Mouse (Mus musculus): ENCODE measurements around the gene Gsta1.
A peak's percentile ranks its signal among the peaks of the same experiment; 100 is the strongest.
"Not testable (repeated sequence)": the region's sequence is repeated elsewhere in the genome, so short reads cannot be mapped to it uniquely, and the experiment has no call there.

Gsta1 gene

GRCm38 (mm10) chr9:78217074-78217473 lies 13.4 kb upstream of the Gsta1 start:
- TF ChIP-seq GATA4 (IDR thresholded peaks at IDR 0.05; ENCODE audit: insufficient replicate concordance, low read length), result peak; percentile 82

GRCm38 (mm10) chr9:78222616-78223015 lies 7.8 kb upstream of the Gsta1 start:
- no peak for TF ChIP-seq GATA4 (IDR thresholded peaks at IDR 0.05; ENCODE audit: insufficient replicate concordance, low read length)

GRCm38 (mm10) chr9:78223221-78223902 lies 7.1 kb upstream of the Gsta1 start:
- TF ChIP-seq GATA4 (IDR thresholded peaks at IDR 0.05; ENCODE audit: insufficient replicate concordance, low read length), result no peak; the same call in 1 of the 2 replicates

DNA sequence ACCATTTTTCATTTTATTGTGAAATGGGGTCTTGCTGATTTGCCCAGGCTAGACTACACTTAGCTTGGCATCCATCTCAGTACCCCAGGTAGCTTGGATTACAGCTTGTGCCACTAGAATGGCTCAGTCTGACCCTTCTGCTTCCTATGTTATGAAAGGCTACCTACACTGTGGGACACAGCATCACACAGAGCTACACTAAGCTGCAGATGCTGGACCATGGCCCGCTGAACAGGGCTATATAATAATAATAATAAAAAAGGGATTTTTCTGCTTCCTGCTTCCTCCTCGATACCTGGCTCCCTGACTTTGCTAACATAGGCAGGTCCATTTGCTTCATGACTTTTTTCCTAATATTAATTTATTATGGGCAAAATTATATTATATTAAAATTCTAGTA lies 6.0 kb upstream of the Gsta1 start:
- TF ChIP-seq GATA4 (IDR thresholded peaks at IDR 0.05; ENCODE audit: insufficient replicate concordance, low read length), result no peak

DNA sequence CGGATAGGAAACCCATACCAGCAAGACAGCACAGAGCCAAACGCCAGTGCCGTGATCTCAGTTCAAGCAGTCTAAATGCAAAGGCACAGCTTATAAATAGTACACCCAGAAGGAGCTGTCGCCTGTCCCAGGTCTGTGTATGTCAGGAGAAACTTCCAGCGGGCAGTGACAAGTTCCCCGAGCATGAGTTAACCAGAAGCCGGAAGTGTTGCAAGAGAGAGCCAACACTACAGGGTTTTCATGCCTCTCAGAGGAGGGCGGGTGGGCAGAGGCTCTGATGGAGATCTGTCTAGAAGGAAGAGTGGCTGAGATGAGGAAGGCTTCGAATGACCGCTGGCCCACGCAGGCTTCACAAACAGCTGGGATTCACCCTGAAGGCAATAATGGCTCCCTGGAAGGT lies 5.2 kb upstream of the Gsta1 start:
- no peak for TF ChIP-seq GATA4 (IDR thresholded peaks at IDR 0.05; ENCODE audit: insufficient replicate concordance, low read length)

GRCm38 (mm10) chr9:78228122-78228521 lies 2.3 kb upstream of the Gsta1 start:
- TF ChIP-seq GATA4 (IDR thresholded peaks at IDR 0.05; ENCODE audit: insufficient replicate concordance, low read length), result no peak

GRCm38 (mm10) chr9:78256914-78257313 lies 26.5 kb downstream of the Gsta1 start, which contains the start of gene Gm3776:
Gene Gm3776 (plus strand): TSS chr9:78257129.
- TF ChIP-seq GATA4 (IDR thresholded peaks at IDR 0.05; ENCODE audit: insufficient replicate concordance, low read length), result not testable (repeated sequence)

DNA sequence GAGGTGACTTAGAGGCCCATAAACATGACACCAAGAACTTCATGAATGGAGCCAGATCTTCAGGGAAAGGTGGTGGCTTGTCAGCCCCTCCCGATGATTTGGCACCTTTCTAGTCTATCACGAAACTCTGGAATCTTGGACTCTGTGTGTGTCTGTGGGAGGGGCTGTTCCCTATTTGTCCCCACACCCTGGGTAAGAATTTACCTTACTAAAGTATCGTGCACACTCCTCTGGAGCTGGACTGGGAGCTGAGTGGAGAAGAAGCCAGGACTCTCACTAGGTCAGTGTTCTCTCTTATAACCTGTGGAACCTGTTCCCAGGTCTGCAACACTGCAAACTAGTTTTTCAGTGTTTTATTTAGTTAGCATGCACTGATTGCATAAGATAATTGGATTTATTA lies 59.3 kb downstream of the Gsta1 start, which contains the start of gene Gm10639:
Gm10639 (plus strand) TSS at position 201 of the 400 bp plus-strand sequence.
- not testable (repeated sequence) for TF ChIP-seq GATA4 (IDR thresholded peaks at IDR 0.05; ENCODE audit: insufficient replicate concordance, low read length)
